Mouse (Mus musculus) kidney, adult 2 months (tissue): ENCODE results near the gene Ccdc171.

Experiments
- CTCF ChIP-seq: fragments of 200-500 bp; conservative IDR thresholded peaks from 2 replicates; pipeline ENCODE4 v1.5.1; 2011; ENCODE audit warnings: low read depth, mild to moderate bottlenecking, control low read depth, low read length, moderate library complexity, mixed read lengths; ENCODE audit not compliant: insufficient read depth, insufficient read length
- POLR2A ChIP-seq: fragments of 200-500 bp; IDR thresholded peaks from one replicate; pipeline ENCODE4 v1.6.1; 2011; ENCODE audit warnings: low read depth, low read length, control low read depth

GRCm38 (mm10) chr4:83888459-83889054 lies 363.2 kb downstream of the Ccdc171 start:
- TF ChIP-seq CTCF, result no peak
- TF ChIP-seq POLR2A, result no peak
